Mouse (Mus musculus) cerebellum, postnatal 10 days (tissue): ENCODE measurements around the gene Adora2a.
"Not testable (repeated sequence)": the region's sequence is repeated elsewhere in the genome, so short reads cannot be mapped to it uniquely, and the experiment has no call there.

Source experiments
- DNase-seq, 2 experiments: peaks; one replicate each; pipeline ENCODE4 v3.0.0; 2021; ENCODE audit warnings: mixed read lengths in 2 of 2

Adora2a gene

GRCm38 (mm10) chr10:75314190-75314980 lies 2.3 kb upstream of the Adora2a start:
- DNase-seq: no peak

- peak; percentile 82 to 85 for DNase-seq
These were observed 921 bp upstream of the Adora2a start for GRCm38 (mm10) chr10:75315756-75316155.

- peak in 1 of 2 experiments; percentile 21 for DNase-seq
These were observed 205 bp upstream of the Adora2a start for GRCm38 (mm10) chr10:75316472-75316871.

- peak; percentile 81 for DNase-seq
These were observed 458 bp downstream of the Adora2a start for GRCm38 (mm10) chr10:75316908-75317761.

GRCm38 (mm10) chr10:75318206-75318605 lies 1.5 kb downstream of the Adora2a start:
- DNase-seq: no peak

GRCm38 (mm10) chr10:75320321-75320720 lies 3.6 kb downstream of the Adora2a start:
- no peak for DNase-seq

- DNase-seq: no peak
These were observed 6.3 kb downstream of the Adora2a start for GRCm38 (mm10) chr10:75322966-75323365.

- DNase-seq: no peak
These were observed 7.3 kb downstream of the Adora2a start for GRCm38 (mm10) chr10:75323986-75324385.

- no peak for DNase-seq
These were observed 7.7 kb downstream of the Adora2a start for GRCm38 (mm10) chr10:75324391-75324790.

- DNase-seq: no peak
These were observed 9.1 kb downstream of the Adora2a start for GRCm38 (mm10) chr10:75325821-75326220.

GRCm38 (mm10) chr10:75326553-75326952 lies 9.9 kb downstream of the Adora2a start:
- DNase-seq: no peak

- DNase-seq: no peak
These were observed 10.4 kb downstream of the Adora2a start for GRCm38 (mm10) chr10:75327081-75327480.

GRCm38 (mm10) chr10:75328201-75328704 lies 11.6 kb downstream of the Adora2a start:
- DNase-seq: no peak

GRCm38 (mm10) chr10:75332268-75332667 lies 15.6 kb downstream of the Adora2a start:
- no peak for DNase-seq

- DNase-seq: peak in 1 of 2 experiments; percentile 32
These were observed 16.6 kb downstream of the Adora2a start for GRCm38 (mm10) chr10:75333176-75333776.

GRCm38 (mm10) chr10:75334175-75334574 lies 17.5 kb downstream of the Adora2a start:
- no peak for DNase-seq

GRCm38 (mm10) chr10:75335075-75335474 lies 18.4 kb downstream of the Adora2a start:
- no peak for DNase-seq

GRCm38 (mm10) chr10:75337231-75337630 lies 20.6 kb downstream of the Adora2a start:
- no peak for DNase-seq

GRCm38 (mm10) chr10:75338852-75339251 lies 22.2 kb downstream of the Adora2a start:
- no peak for DNase-seq

- no peak for DNase-seq
These were observed 22.7 kb downstream of the Adora2a start for GRCm38 (mm10) chr10:75339377-75339776.

- no peak for DNase-seq
These were observed 25.3 kb downstream of the Adora2a start for GRCm38 (mm10) chr10:75341936-75342335.

GRCm38 (mm10) chr10:75344563-75344962 lies 27.9 kb downstream of the Adora2a start:
- not testable (repeated sequence) for DNase-seq

GRCm38 (mm10) chr10:75345265-75345664 lies 28.6 kb downstream of the Adora2a start:
- DNase-seq: no peak
